Mouse (Mus musculus) ES-Bruce4 (cell line): Measurements from ENCODE around the gene Psg17. TPM values are rescaled to one million over a fixed set of nuclear protein-coding genes. Genes with fewer than 3 reads are reported as not detected.

ENCODE experiments used
- H3K27ac ChIP-seq: 2 replicates; pipeline ENCODE4 v1.5.1; 2012; ENCODE audit warnings: low read length, inconsistent platforms; ENCODE audit not compliant: insufficient read depth
- H3K27me3 ChIP-seq: 2 replicates; pipeline ENCODE4 v1.6.1; 2012; ENCODE audit warnings: mild to moderate bottlenecking, low read length, inconsistent platforms; ENCODE audit not compliant: control insufficient read depth, poor library complexity, insufficient read depth, severe bottlenecking
- H3K36me3 ChIP-seq: 2 replicates; pipeline ENCODE4 v1.6.1; 2012; ENCODE audit warnings: inconsistent platforms, mild to moderate bottlenecking, low read length, moderate library complexity; ENCODE audit not compliant: control insufficient read depth, poor library complexity, insufficient read depth, severe bottlenecking
- H3K4me1 ChIP-seq: one replicate; pipeline ENCODE4 v1.8.1; 2011; ENCODE audit warnings: low read length; ENCODE audit not compliant: control insufficient read depth, insufficient read depth
- H3K4me3 ChIP-seq: 2 replicates; pipeline ENCODE4 v1.5.1; 2011; ENCODE audit warnings: low read depth, mild to moderate bottlenecking, low read length
- H3K9ac ChIP-seq: 2 replicates; pipeline ENCODE4 v1.6.1; 2012; ENCODE audit warnings: low read depth, mild to moderate bottlenecking, inconsistent platforms; ENCODE audit not compliant: poor library complexity, severe bottlenecking
- H3K9me3 ChIP-seq: replicated peaks from 2 replicates; pipeline ENCODE4 v1.6.1; 2012; ENCODE audit warnings: mild to moderate bottlenecking, low read length, inconsistent platforms; ENCODE audit not compliant: control insufficient read depth, poor library complexity, insufficient read depth, severe bottlenecking
- CTCF ChIP-seq: IDR thresholded peaks from one replicate; pipeline ENCODE4 v1.8.1; 2011; ENCODE audit warnings: low read depth, low read length
- EP300 ChIP-seq: IDR thresholded peaks from 2 replicates; pipeline ENCODE4 v1.6.1; 2011; ENCODE audit warnings: low read depth, low read length; ENCODE audit not compliant: insufficient read depth
- POLR2A ChIP-seq: IDR thresholded peaks from one replicate; pipeline ENCODE4 v1.8.1; 2011; ENCODE audit warnings: low read length; ENCODE audit not compliant: insufficient read depth
- polyA plus RNA-seq: library from polyadenylated mRNA; stranded (reverse); fragments of >200 nt; gene quantifications from 2 replicates; pipeline ENCODE4 v1.2.4, GENCODE M21; 2011; ENCODE audit warnings: low read depth; ENCODE audit not compliant: missing spikeins, insufficient read depth, insufficient read length

Psg17 gene
- polyA plus RNA-seq, 1 experiment: 1.8 TPM

DNA sequence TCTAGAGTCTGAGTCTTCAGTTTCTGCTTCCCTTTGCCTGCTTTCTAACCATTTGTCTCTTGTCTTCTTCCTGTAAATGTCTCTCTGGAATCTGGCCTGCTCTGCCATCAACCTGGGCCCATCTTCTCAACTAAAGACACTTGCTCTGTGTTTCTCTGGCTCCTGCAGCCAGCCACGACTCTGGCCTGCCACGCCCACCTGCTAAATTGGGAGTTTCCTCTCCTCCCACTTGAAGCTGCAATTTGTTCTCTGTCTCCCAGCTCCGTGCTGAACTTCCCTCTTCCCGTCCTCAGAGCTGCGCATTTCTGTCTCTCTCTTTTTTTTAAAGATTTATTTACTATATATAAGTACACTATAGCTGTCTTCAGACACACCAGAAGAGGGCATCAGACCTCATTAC is 23.4 kb upstream of the Psg17 start:
- no peaks in the 10 kb centered on the region for H3K9me3 ChIP-seq
- no peaks in the 10 kb centered on the region for H3K36me3 ChIP-seq
- H3K4me1 ChIP-seq: no peaks in the 10 kb centered on the region
- no peak overlapping the region for H3K9ac ChIP-seq
- no peak for TF ChIP-seq POLR2A
- TF ChIP-seq EP300: no peak
- TF ChIP-seq CTCF: no peak
- no peak overlapping the region for H3K4me3 ChIP-seq
- no peak overlapping the region for H3K27ac ChIP-seq
- H3K27me3 ChIP-seq: no peaks in the 10 kb centered on the region

GRCm38 (mm10) chr7:18841174-18841567 is 19.8 kb upstream of the Psg17 start:
- no peaks in the 10 kb centered on the region for H3K4me1 ChIP-seq
- H3K9me3 ChIP-seq: no peaks in the 10 kb centered on the region
- H3K9ac ChIP-seq: peak overlapping the region; percentile 12; the same call in 1 of the 2 replicates
- TF ChIP-seq EP300 (no peak), POLR2A (no peak), CTCF (no peak)
- H3K27ac ChIP-seq: no peak overlapping the region
- H3K4me3 ChIP-seq: no peak overlapping the region; the same call in 1 of the 2 replicates
- no peaks in the 10 kb centered on the region for H3K36me3 ChIP-seq
- no peaks in the 10 kb centered on the region for H3K27me3 ChIP-seq

DNA sequence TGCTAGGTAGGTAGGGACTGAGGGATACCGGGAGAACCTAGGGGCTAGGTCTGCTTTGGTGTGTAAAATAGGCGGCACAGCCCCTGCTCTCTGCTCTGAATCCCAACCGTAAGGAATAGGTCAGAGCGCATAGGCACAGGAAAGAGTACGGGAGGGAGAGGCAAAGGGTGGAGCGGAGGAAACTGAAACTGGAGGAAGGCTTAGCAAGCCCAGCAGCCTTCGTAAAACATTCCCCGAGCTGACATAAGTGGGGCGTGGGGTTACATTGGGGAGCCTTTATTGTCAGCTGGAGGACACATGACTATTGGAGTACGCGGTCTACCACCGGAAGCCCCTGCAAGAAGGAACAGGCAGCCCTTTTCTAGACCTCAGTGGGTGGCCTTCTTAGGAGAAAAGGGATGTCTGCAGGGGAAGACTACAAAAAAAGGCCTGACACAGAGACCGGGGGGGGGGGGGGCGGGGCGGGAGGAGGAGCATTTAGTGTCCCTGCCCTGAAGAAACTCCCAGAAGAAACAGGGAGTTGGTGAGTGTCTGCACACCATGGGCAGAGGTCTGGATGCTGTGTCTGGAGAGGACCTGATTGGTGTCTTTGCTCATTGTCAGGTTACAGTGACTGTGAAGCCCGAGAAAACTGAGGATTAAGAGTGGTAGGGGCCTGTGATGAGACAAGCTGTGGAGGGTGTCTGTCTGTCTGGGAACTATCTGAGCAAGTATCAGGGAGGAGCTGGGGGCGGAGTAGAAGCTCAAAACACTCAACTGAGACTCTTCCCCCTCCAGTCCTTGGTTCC is 19.2 kb upstream of the Psg17 start:
- Histone ChIP-seq H3K27ac (peak overlapping the region; percentile 82), H3K4me3 (peak overlapping the region; percentile 54), H3K36me3 (no peaks in the 10 kb centered on the region), H3K9me3 (no peaks in the 10 kb centered on the region), H3K27me3 (no peaks in the 10 kb centered on the region), H3K9ac (peak overlapping the region; percentile 34), H3K4me1 (no peaks in the 10 kb centered on the region)
- TF ChIP-seq POLR2A (peak; percentile 40), EP300 (0 out of 2 replicates have a peak, but pooled peaks have one; percentile 30), CTCF (no peak)

DNA sequence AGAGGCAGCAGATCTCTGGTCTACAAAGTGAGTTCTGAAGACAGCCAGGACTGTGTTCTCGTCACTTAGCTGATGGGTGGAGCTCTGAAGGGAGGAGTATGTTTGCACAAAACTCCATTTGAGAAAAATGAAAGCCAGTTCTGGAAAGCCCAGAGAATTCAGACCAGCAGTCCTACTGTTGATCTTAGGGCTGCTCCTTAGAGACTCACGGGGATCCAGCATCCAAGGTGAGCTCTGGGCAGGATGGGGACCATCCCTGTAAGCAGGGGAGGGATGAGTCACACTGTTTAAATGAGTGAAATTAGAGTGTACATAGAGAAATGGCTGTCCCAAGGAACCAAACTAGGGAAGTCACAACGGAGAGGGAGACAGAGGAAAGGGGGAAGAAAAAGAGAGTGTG is 18.5 kb upstream of the Psg17 start, which contains the start of gene Mill2:
Mill2 (plus strand) TSS at position 102 of the 400 bp plus-strand sequence.
- TF ChIP-seq POLR2A (no peak), CTCF (no peak), EP300 (no peak)
- Histone ChIP-seq H3K27ac (peak within 1 kb of the TSS; percentile 82), H3K9me3 (no peaks in the 10 kb centered on the region), H3K4me1 (no peaks in the 10 kb centered on the region), H3K4me3 (peak within 1 kb of the TSS; percentile 54), H3K36me3 (no peaks in the 10 kb centered on the region), H3K27me3 (no peaks in the 10 kb centered on the region), H3K9ac (peak within 1 kb of the TSS; percentile 34)

GRCm38 (mm10) chr7:18832298-18832697 is 10.9 kb upstream of the Psg17 start:
- Histone ChIP-seq H3K4me1 (no peaks in the 10 kb centered on the region), H3K27ac (no peak overlapping the region), H3K9me3 (peaks cover 3% of the 10 kb centered on the region; the same call in 1 of the 2 replicates), H3K27me3 (no peaks in the 10 kb centered on the region), H3K9ac (no peak overlapping the region), H3K4me3 (0 out of 2 replicates have a peak overlapping the region, but pooled peaks have one; percentile 38), H3K36me3 (no peaks in the 10 kb centered on the region)
- TF ChIP-seq CTCF (peak; percentile 35), POLR2A (no peak), EP300 (no peak)

DNA sequence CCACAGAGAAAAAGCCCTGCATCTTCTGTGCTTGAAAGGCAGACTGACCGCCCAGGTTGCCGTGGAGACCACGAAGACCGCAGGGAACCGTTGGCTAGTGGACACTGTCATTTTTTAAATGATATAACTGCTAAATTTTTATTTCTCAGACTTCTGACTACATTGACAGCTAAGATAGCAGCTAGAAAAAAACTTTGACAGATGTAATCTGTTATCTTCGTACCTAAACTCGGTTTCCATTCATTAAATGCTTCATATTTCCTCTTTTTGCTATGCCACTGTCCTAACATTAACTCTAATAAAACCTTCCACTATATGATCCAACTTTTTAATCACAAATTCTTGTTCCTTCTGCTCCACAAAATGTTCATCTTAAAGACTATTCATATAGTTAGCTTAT is 8.1 kb upstream of the Psg17 start:
- Histone ChIP-seq H3K36me3 (no peaks in the 10 kb centered on the region), H3K4me1 (no peaks in the 10 kb centered on the region), H3K27ac (no peak overlapping the region), H3K27me3 (no peaks in the 10 kb centered on the region), H3K9me3 (peaks cover 3% of the 10 kb centered on the region; the same call in 1 of the 2 replicates), H3K4me3 (no peak overlapping the region), H3K9ac (no peak overlapping the region)
- no peak for TF ChIP-seq POLR2A
- TF ChIP-seq CTCF: no peak
- TF ChIP-seq EP300: no peak
